Mouse (Mus musculus) naive thymus-derived CD4-positive, alpha-beta T cell, adult 2 months (primary cell): Measurements from ENCODE around the gene Zfp536.
"Not testable (repeated sequence)": the region's sequence is repeated elsewhere in the genome, so short reads cannot be mapped to it uniquely, and the experiment has no call there.

ENCODE experiments used
- DNase-seq: peaks from one replicate; pipeline ENCODE4 v3.0.0-alpha.2; 2011; ENCODE audit warnings: low read depth

Gene Zfp536

GRCm38 (mm10) chr7:37606472-37606871 is 167.0 kb downstream of the Zfp536 start:
- no peak for DNase-seq

GRCm38 (mm10) chr7:37603525-37603909 is 169.9 kb downstream of the Zfp536 start:
- not testable (repeated sequence) for DNase-seq

- no peak for DNase-seq
Observed at GRCm38 (mm10) chr7:37602871-37603524, 170.4 kb downstream of the Zfp536 start.

GRCm38 (mm10) chr7:37600318-37600717 is 173.1 kb downstream of the Zfp536 start:
- no peak for DNase-seq

- no peak for DNase-seq
Observed at GRCm38 (mm10) chr7:37594211-37595030, 179.0 kb downstream of the Zfp536 start.

GRCm38 (mm10) chr7:37593566-37593965 is 179.9 kb downstream of the Zfp536 start:
- DNase-seq = no peak

GRCm38 (mm10) chr7:37586694-37587093 is 186.7 kb downstream of the Zfp536 start:
- DNase-seq = no peak

GRCm38 (mm10) chr7:37581262-37581661 is 192.2 kb downstream of the Zfp536 start:
- no peak for DNase-seq

- DNase-seq = no peak
Observed at GRCm38 (mm10) chr7:37580554-37580953, 192.9 kb downstream of the Zfp536 start.

GRCm38 (mm10) chr7:37572021-37572420 is 201.4 kb downstream of the Zfp536 start:
- no peak for DNase-seq

GRCm38 (mm10) chr7:37568811-37569500 is 204.5 kb downstream of the Zfp536 start:
- peak; percentile 23 for DNase-seq

GRCm38 (mm10) chr7:37568041-37568440 is 205.4 kb downstream of the Zfp536 start:
- DNase-seq = no peak

- DNase-seq = no peak
Observed at GRCm38 (mm10) chr7:37566019-37566418, 207.4 kb downstream of the Zfp536 start.

GRCm38 (mm10) chr7:37565371-37565770 is 208.1 kb downstream of the Zfp536 start:
- no peak for DNase-seq

- no peak for DNase-seq
Observed at GRCm38 (mm10) chr7:37564644-37565043, 208.8 kb downstream of the Zfp536 start.

GRCm38 (mm10) chr7:37563831-37564400 is 209.5 kb downstream of the Zfp536 start:
- DNase-seq = no peak

GRCm38 (mm10) chr7:37563171-37563574 is 210.3 kb downstream of the Zfp536 start:
- DNase-seq = no peak

GRCm38 (mm10) chr7:37562505-37562904 is 210.9 kb downstream of the Zfp536 start:
- DNase-seq = no peak

- no peak for DNase-seq
Observed at GRCm38 (mm10) chr7:37560581-37560980, 212.9 kb downstream of the Zfp536 start.

GRCm38 (mm10) chr7:37559851-37560250 is 213.6 kb downstream of the Zfp536 start:
- no peak for DNase-seq

- DNase-seq = no peak
Observed at GRCm38 (mm10) chr7:37559341-37559740, 214.1 kb downstream of the Zfp536 start.

- no peak for DNase-seq
Observed at GRCm38 (mm10) chr7:37556811-37557210, 216.6 kb downstream of the Zfp536 start.
